Mouse (Mus musculus) 3134 (cell line): ENCODE measurements at regions not wholly inside any gene's neighbourhood (a gene's known extent, or its start where the extent isn't known, plus 50 kb on each side); places are given as distances from the start of the nearest gene placed in this dataset.
"Not testable (repeated sequence)": the region's sequence is repeated elsewhere in the genome, so short reads cannot be mapped to it uniquely, and the experiment has no call there.

Experiments used
- DNase-seq: peaks from one replicate; pipeline ENCODE4 v3.0.0-alpha.2; 2011; ENCODE audit warnings: low spot score; ENCODE audit not compliant: insufficient read length; ENCODE audit errors: extremely low read depth

GRCm38 (mm10) chrX:92981141-92981540 is 305.1 kb upstream of the Arx start:
- no peak for DNase-seq

- no peak for DNase-seq
These were observed 283.8 kb upstream of the Arx start for GRCm38 (mm10) chrX:93002236-93002976.

- no peak for DNase-seq
These were observed 279.6 kb upstream of the Arx start for GRCm38 (mm10) chrX:93006681-93007080.

GRCm38 (mm10) chrX:93011578-93011977 is 274.7 kb upstream of the Arx start:
- no peak for DNase-seq

- no peak for DNase-seq
These were observed 269.9 kb upstream of the Arx start for GRCm38 (mm10) chrX:93016391-93016790.

GRCm38 (mm10) chrX:93041096-93041495 is 245.1 kb upstream of the Arx start:
- no peak for DNase-seq

GRCm38 (mm10) chrX:93042736-93043135 is 243.5 kb upstream of the Arx start:
- DNase-seq, result no peak

GRCm38 (mm10) chrX:93048967-93049754 is 237.1 kb upstream of the Arx start:
- DNase-seq, result no peak

GRCm38 (mm10) chrX:93049755-93050143 is 236.5 kb upstream of the Arx start:
- DNase-seq, result no peak

- no peak for DNase-seq
These were observed 226.7 kb upstream of the Arx start for GRCm38 (mm10) chrX:93059533-93059932.

- peak; percentile 3 for DNase-seq
These were observed 217.4 kb upstream of the Arx start for GRCm38 (mm10) chrX:93068884-93069283.

GRCm38 (mm10) chrX:93069569-93070289 is 216.5 kb upstream of the Arx start:
- DNase-seq, result peak; percentile 14

- no peak for DNase-seq
These were observed 216.0 kb upstream of the Arx start for GRCm38 (mm10) chrX:93070290-93070611.

GRCm38 (mm10) chrX:93088976-93089375 is 197.3 kb upstream of the Arx start:
- no peak for DNase-seq

GRCm38 (mm10) chrX:93097551-93097950 is 188.7 kb upstream of the Arx start:
- DNase-seq, result no peak

GRCm38 (mm10) chrX:93107930-93108567 is 178.2 kb upstream of the Arx start:
- no peak for DNase-seq

- DNase-seq, result not testable (repeated sequence)
These were observed 131.9 kb upstream of the Arx start for GRCm38 (mm10) chrX:93154367-93154766.

- DNase-seq, result no peak
These were observed 127.1 kb upstream of the Arx start for GRCm38 (mm10) chrX:93159105-93159504.

GRCm38 (mm10) chrX:93160956-93161355 is 125.3 kb upstream of the Arx start:
- no peak for DNase-seq
